Mouse (Mus musculus) E14TG2a.4 (cell line): ENCODE data around the gene Abcb1b.

Source experiments
- CTCF ChIP-seq: conservative IDR thresholded peaks from 2 replicates; pipeline ENCODE4 v1.5.1; 2014; ENCODE audit warnings: low read length
- NANOG ChIP-seq: IDR thresholded peaks from 2 replicates; pipeline ENCODE4 v1.6.1; 2014; ENCODE audit warnings: borderline replicate concordance, low read length, mixed read lengths
- POU5F1 ChIP-seq: IDR thresholded peaks from 2 replicates; pipeline ENCODE4 v1.6.1; 2014; ENCODE audit warnings: low read length, borderline replicate concordance

- TF ChIP-seq CTCF (no peak), POU5F1 (no peak), NANOG (no peak)
Measured at GRCm38 (mm10) chr5:8778751-8779150, 19.2 kb upstream of the Abcb1b start.
